Mouse (Mus musculus) heart, postnatal 25 days (tissue): Measurements from ENCODE around the gene Defb15. TPM values are rescaled to one million over a fixed set of nuclear protein-coding genes. Genes with fewer than 3 reads are reported as not detected.
"Not testable (repeated sequence)": the region's sequence is repeated elsewhere in the genome, so short reads cannot be mapped to it uniquely, and the experiment has no call there.

Source experiments
- DNase-seq: peaks from one replicate; pipeline ENCODE4 v3.0.0; 2022; ENCODE audit warnings: low spot score
- intact Hi-C: fragments of 180-260 bp; cut with DNase I; formaldehyde crosslinking; loops from one replicate; pipeline ENCODE4 v1.15.1; 2025
- total RNA-seq, 2 experiments: library from RNA; stranded (reverse); gene quantifications; 2 replicates each; pipeline ENCODE4 v1.2.3; 2021

The Defb15 gene
- not detected for total RNA-seq

- no peak for DNase-seq
- intact Hi-C loops, result no loop called here
Observed at GRCm38 (mm10) chr8:21932610-21933009, at the start of gene Defb15. Defb15 (minus strand) TSS chr8:21932710.

DNA sequence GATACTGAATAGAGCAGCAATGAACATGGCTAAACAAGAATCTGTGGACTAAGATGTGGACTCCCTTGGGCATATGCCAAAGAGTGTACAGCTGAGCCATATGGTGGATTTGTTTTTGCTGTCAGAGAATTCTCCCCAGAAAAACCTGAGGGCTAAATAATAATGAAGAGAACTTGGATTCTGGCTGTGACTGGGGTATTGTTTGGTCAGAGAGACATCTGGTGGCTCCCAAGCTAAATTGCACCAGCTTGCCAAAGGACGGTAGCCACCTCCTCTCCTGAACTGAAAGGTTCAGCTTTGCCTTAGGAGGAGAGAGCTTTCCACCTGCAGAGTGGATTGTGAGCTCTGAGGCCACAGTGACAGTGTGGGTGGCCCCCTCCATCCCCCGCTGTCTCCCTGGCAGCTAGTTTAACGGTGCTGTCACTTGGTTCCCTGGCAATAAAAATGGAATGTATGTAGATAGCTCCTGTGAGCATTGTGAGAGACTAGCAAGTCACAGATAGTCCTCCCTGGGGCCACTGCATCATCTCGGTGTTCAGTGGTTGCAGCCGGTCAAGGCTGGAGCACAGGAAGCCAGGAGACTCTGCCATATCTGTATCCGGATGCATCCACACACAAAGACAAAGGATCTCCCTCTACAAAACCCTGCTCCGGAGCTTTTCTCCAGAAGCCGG is 49.3 kb upstream of the Defb15 start:
- intact Hi-C loops, result no loop called here

DNA sequence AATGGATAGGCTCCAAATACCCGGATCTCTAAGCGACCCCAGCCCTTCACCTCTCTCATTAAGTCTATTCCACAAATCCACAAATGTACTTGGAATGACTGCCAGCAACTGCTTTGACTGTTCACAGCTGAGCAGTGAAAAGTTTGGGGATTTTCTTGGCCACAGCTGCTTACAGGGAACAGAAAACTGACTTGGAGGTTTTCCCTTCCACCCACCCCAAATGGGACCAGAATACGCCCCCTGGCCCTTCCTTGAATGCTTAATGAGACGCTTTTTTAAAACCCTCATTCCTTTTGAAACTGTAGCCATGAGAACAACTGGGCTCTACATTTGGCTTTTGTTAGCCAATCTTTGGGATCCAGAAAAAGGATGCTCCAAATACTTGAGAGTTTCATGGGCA is 45.7 kb upstream of the Defb15 start:
- intact Hi-C loops, result no loop called here
- DNase-seq, result no peak

More for the DNA sequence above, 49.3 kb upstream of the Defb15 start:
- no peak for DNase-seq

DNA sequence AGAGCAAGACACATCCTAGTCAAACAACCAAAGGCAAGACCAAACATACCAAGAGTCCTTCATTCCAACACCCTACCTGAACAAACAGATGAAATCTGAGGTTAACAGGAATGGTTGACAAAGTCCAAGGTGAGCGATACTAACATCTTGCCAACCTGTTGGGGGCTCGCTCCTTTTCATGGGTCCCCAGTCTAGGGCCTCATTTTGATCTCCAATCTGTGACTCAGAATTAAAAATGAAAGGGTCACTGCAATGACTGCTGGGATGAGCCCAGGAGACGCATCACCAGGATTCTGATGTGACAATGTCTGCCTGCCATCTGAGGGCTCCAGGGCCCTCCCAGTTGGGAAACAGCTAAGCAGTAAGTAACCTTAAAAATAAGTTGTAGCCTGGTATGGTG is 37.0 kb upstream of the Defb15 start, which contains the start of gene Ccdc70:
Ccdc70 (plus strand) TSS at position 301 of the 400 bp plus-strand sequence.
- intact Hi-C loops, result no loop called here
- no peak for DNase-seq

DNA sequence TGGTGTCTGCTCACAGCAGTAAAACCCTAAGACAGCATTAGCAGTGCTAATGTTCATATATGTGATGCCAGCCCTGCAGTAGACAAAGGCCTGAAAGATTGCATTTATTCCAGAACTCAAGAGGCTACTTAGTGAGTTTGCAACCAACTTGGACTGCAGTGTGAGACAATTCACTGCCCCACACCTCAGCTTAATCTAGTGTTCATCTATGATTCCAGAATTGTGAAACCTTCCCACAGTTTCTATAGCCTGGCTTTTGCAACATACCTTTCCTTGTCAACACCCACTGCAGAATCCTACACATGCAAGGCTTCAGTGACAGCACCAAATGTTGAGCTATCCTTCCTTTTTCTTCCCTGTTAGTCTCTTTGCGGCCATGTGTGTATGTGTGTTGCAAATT is 34.1 kb upstream of the Defb15 start:
- intact Hi-C loops, result no loop called here

DNA sequence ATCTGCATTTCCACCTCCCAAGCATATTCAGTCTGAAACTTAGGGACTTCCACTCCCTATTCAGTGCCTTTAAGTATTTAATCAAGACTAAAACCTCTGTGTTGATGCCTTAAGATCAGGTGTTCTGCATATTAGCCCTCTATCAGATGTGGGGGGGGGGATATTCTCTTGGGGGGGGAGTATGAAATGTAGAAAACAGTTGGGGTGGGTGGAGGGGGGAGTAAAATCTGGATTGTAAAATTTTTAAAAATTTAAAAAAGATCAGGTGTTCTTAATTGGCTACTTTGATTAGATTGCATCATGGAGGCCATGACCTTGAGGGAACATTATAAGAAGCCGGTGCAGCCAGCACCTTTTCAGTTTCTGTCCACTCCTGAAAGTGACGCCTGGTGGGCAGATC is 25.9 kb upstream of the Defb15 start, which contains the start of gene Fam90a1a:
Fam90a1a (plus strand) TSS at position 301 of the 400 bp plus-strand sequence.
- no peak for DNase-seq
- intact Hi-C loops, result no loop called here

More for the DNA sequence above, 34.1 kb upstream of the Defb15 start:
- no peak for DNase-seq

DNA sequence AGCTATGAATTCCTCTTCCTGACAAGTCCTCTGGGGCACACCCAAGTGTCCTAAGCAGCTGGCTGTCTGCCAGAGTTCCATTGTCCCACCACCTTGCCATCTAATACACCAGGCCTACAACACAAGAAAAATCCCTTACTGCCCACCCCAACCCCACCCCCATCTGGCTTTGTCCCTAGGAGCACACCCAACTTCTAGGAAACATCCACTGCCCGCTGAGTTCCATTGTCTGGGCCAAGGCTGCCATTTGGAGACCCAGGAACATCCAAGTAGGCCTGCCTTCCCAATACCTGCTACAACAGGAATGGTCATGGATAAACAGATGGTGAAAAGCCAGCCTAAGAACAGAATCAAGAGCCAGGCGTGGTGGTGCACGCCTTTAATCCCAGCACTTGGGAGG is 23.8 kb upstream of the Defb15 start:
- intact Hi-C loops, result no loop called here

GRCm38 (mm10) chr8:21955321-21955720 is 22.8 kb upstream of the Defb15 start:
- no peak for DNase-seq
- intact Hi-C loops, result no loop called here

More for the DNA sequence above, 23.8 kb upstream of the Defb15 start:
- no peak for DNase-seq

GRCm38 (mm10) chr8:21947311-21948017 is 15.0 kb upstream of the Defb15 start:
- no peak for DNase-seq
- intact Hi-C loops, result no loop called here

- intact Hi-C loops, result no loop called here
Observed at GRCm38 (mm10) chr8:21946462-21946861, 14.0 kb upstream of the Defb15 start, which contains the start of gene Defb13. Defb13 (plus strand) TSS chr8:21946762.

DNA sequence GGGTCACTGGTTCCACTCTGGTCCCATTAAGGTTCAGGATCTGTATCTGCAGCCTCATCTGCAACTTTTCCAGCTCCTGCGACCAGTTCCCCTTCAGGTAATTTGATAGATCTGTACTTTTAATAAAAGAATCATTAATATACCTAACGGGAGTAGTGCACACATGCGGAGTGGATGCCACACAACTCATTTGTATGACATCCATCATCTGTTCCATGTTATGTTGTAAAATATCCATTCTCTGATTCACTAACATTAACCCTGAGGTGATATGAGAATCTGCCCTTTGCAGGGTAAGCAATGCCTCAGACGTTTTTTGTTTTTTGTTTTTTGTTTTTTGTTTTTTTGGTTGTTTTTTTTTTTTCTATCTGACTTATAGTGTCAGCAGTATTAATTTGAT is 5.5 kb upstream of the Defb15 start, which contains the start of gene Defb35:
Defb35 (plus strand) TSS at position 301 of the 400 bp plus-strand sequence.
- intact Hi-C loops, result not testable (repeated sequence)

More at GRCm38 (mm10) chr8:21946462-21946861, 14.0 kb upstream of the Defb15 start, which contains the start of gene Defb13:
- no peak for DNase-seq

DNA sequence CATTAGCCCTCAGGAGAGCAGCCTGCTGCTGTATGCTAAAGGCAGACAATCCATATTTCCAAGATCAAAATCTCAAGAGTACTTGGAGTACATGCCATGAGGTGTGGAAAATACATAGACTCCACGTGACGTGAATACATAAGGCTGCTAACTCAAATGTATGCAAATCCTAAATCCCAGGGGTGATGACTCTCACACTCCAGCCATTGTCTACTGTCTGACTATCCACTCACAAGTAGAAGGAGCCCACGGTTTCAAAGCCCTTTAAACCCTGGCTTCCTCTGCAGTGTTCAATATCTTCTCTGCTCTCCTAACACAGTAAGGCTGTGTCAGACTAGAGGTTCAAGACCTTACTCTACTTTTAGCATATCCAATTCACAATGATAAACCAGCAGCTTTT is 1.8 kb downstream of the Defb15 start:
- DNase-seq, intact Hi-C loops: not testable (repeated sequence)

More for the DNA sequence above, 5.5 kb upstream of the Defb15 start, which contains the start of gene Defb35:
- DNase-seq, result not testable (repeated sequence)

- DNase-seq, result no peak
- intact Hi-C loops, result no loop called here
Observed at GRCm38 (mm10) chr8:21915625-21916024, 16.9 kb downstream of the Defb15 start.

GRCm38 (mm10) chr8:21912554-21912953 is 20.0 kb downstream of the Defb15 start:
- intact Hi-C loops, result no loop called here

GRCm38 (mm10) chr8:21911931-21912330 is 20.6 kb downstream of the Defb15 start:
- intact Hi-C loops, result no loop called here
- DNase-seq, result no peak

More at GRCm38 (mm10) chr8:21912554-21912953, 20.0 kb downstream of the Defb15 start:
- no peak for DNase-seq

DNA sequence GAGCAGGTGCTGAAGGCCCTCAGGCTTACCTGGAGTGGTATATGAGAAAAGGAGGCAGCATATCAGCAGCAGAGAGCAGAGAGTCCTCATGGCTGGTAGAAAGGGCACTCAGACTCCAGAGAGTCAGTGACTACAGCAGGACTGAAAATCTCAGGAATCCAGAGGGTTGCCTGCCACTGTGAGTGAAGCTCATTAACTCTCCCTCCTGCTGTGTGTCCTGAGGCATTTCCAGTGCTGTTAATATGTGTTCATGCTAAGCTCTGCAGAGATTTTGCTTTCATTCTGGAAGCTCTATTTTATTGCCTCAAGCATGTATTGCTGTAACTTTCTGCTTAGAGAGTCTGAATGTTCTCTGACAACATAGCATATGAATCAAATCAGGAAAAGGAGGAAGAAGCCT is 26.2 kb downstream of the Defb15 start, which contains the start of gene Defb11:
Defb11 (minus strand) TSS at position 123 of the 400 bp plus-strand sequence.
- intact Hi-C loops, DNase-seq: not testable (repeated sequence)

DNA sequence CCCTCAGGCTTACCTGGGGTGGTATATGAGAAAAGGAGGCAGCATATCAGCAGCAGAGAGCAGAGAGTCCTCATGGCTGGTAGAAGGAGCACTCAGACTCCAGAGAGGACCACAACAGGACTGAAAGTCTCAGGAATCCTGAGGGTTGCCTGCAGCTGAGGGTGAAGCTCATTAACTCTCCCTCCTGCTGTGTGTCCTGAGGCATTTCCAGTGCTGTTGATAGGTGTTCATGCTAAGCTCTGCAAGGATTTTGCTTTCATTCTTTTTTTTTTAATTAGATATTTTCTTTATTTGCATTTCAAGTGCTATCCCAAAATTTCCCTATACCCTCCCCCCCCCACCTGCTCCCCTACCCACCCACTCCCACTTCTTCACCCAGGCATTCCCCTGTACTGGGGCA is 47.2 kb downstream of the Defb15 start, which contains the start of gene Defb9:
Defb9 (minus strand) TSS at position 101 of the 400 bp plus-strand sequence.
- DNase-seq, intact Hi-C loops: not testable (repeated sequence)
